Mouse (Mus musculus) heart, embryonic 15.5 days (tissue): ENCODE data around the gene Fcgr4. TPM values are rescaled to one million over a fixed set of nuclear protein-coding genes. Genes with fewer than 3 reads are reported as not detected.
"Not testable (repeated sequence)": the region's sequence is repeated elsewhere in the genome, so short reads cannot be mapped to it uniquely, and the experiment has no call there.

Experiments used
- ATAC-seq: fragments of 200-750 bp; cut with Nextera tagmentation; replicated peaks from 2 replicates; pipeline ENCODE4 v1.8.0; 2017; ENCODE audit warnings: low read depth, moderate TSS enrichment; ENCODE audit not compliant: insufficient number of reproducible peaks, insufficient read depth, low FRiP score
- H3K27ac ChIP-seq: fragments of 300-500 bp; sonication (generic); 2 replicates; pipeline ENCODE4 v1.5.1; 2015; ENCODE audit warnings: mild to moderate bottlenecking, inconsistent platforms
- H3K27me3 ChIP-seq: fragments of 300-500 bp; sonication (generic); 2 replicates; pipeline ENCODE4 v1.6.1; 2015; ENCODE audit warnings: inconsistent platforms
- H3K36me3 ChIP-seq: fragments of 300-500 bp; sonication (generic); 2 replicates; pipeline ENCODE4 v1.6.1; 2015; ENCODE audit warnings: mild to moderate bottlenecking, inconsistent platforms
- H3K4me1 ChIP-seq: fragments of 300-500 bp; sonication (generic); replicated peaks from 2 replicates; pipeline ENCODE4 v1.6.1; 2015; ENCODE audit warnings: inconsistent platforms
- H3K4me2 ChIP-seq: fragments of 300-500 bp; sonication (generic); 2 replicates; pipeline ENCODE4 v1.6.1; 2015; ENCODE audit warnings: inconsistent platforms, mild to moderate bottlenecking, moderate library complexity
- H3K4me3 ChIP-seq: fragments of 300-500 bp; sonication (generic); 2 replicates; pipeline ENCODE4 v1.5.1; 2015; ENCODE audit warnings: mild to moderate bottlenecking, inconsistent platforms
- H3K9ac ChIP-seq: fragments of 300-500 bp; sonication (generic); 2 replicates; pipeline ENCODE4 v1.6.1; 2015; ENCODE audit warnings: mild to moderate bottlenecking, inconsistent platforms
- H3K9me3 ChIP-seq: fragments of 300-500 bp; sonication (generic); replicated peaks from 2 replicates; pipeline ENCODE4 v1.6.1; 2016; ENCODE audit warnings: inconsistent platforms
- WGBS: fragments of 180-500 bp; shearing (Covaris S2); methylation state at CpG from one replicate; pipeline ENCODE4 v1.1.7; 2015; ENCODE audit warnings: mixed read lengths; 5-methylcytosine and 5-hydroxymethylcytosine counted together
- microRNA-seq: library from miRNA; unstranded; fragments of <30 nt; microRNA quantifications from one replicate; pipeline ENCODE4, GENCODE M21; 2016
- polyA plus RNA-seq: library from polyadenylated mRNA; unstranded; fragments of >200 nt; fragmentation: Nextera tagmentation; extraction: Ambion mirVana; gene quantifications from 2 replicates; pipeline ENCODE4 v1.2.1, GENCODE M21; 2015

The Fcgr4 gene
- polyA plus RNA-seq, 1 experiment from 2014 or later: 1.1 TPM

GRCm38 (mm10) chr1:171070879-171071278 lies 52.2 kb downstream of the Fcgr4 start:
- ATAC-seq, H3K4me1 ChIP-seq, H3K36me3 ChIP-seq, H3K9ac ChIP-seq, H3K9me3 ChIP-seq, H3K27ac ChIP-seq, H3K4me3 ChIP-seq: not testable (repeated sequence)
- Histone ChIP-seq H3K27me3 (peaks cover 35% of the 10 kb centered on the region), H3K4me2 (peak overlapping the region; percentile 32; the same call in 1 of the 2 replicates)
- WGBS: 28% methylated on average over 16 of the region's 16 CpGs

GRCm38 (mm10) chr1:171071726-171072125 lies 53.0 kb downstream of the Fcgr4 start:
- not testable (repeated sequence) for H3K4me1 ChIP-seq, H3K4me3 ChIP-seq, H3K4me2 ChIP-seq, H3K36me3 ChIP-seq, H3K27ac ChIP-seq, H3K9me3 ChIP-seq, H3K9ac ChIP-seq
- no CpG with 5 or more reads among the region's 35 CpGs for WGBS
- peaks cover 29% of the 10 kb centered on the region for H3K27me3 ChIP-seq
- peak; percentile 29 for ATAC-seq

- ATAC-seq: peak; percentile 34
- H3K36me3 ChIP-seq, H3K4me3 ChIP-seq, H3K27ac ChIP-seq, H3K9me3 ChIP-seq, H3K4me2 ChIP-seq, H3K9ac ChIP-seq, H3K4me1 ChIP-seq: not testable (repeated sequence)
- no CpG with 5 or more reads among the region's 45 CpGs for WGBS
- peaks cover 32% of the 10 kb centered on the region for H3K27me3 ChIP-seq
Observed at GRCm38 (mm10) chr1:171072217-171072616, 53.5 kb downstream of the Fcgr4 start.

GRCm38 (mm10) chr1:171074283-171074682 lies 55.6 kb downstream of the Fcgr4 start:
- not testable (repeated sequence) for H3K9me3 ChIP-seq, H3K4me2 ChIP-seq, H3K27ac ChIP-seq, H3K4me3 ChIP-seq, H3K9ac ChIP-seq, H3K36me3 ChIP-seq, H3K4me1 ChIP-seq
- peaks cover 39% of the 10 kb centered on the region for H3K27me3 ChIP-seq
- peak; percentile 6; the same call in 1 of the 2 replicates for ATAC-seq
- 11% methylated on average over 7 of the region's 10 CpGs for WGBS

- not testable (repeated sequence) for H3K9me3 ChIP-seq, H3K4me3 ChIP-seq, ATAC-seq, H3K4me2 ChIP-seq, H3K27ac ChIP-seq, H3K9ac ChIP-seq, H3K4me1 ChIP-seq, H3K36me3 ChIP-seq
- peaks cover 28% of the 10 kb centered on the region for H3K27me3 ChIP-seq
- 76% methylated on average over 4 of the region's 5 CpGs for WGBS
Observed at GRCm38 (mm10) chr1:171076176-171076575, 57.5 kb downstream of the Fcgr4 start.

- 41% methylated on average over 5 of the region's 5 CpGs for WGBS
- H3K4me3 ChIP-seq, H3K9me3 ChIP-seq, H3K36me3 ChIP-seq, H3K4me1 ChIP-seq, H3K27ac ChIP-seq, ATAC-seq, H3K9ac ChIP-seq: not testable (repeated sequence)
- Histone ChIP-seq H3K27me3 (peaks cover 35% of the 10 kb centered on the region), H3K4me2 (peak overlapping the region; percentile 51)
Observed at GRCm38 (mm10) chr1:171077192-171077591, 58.5 kb downstream of the Fcgr4 start.

GRCm38 (mm10) chr1:171077955-171078354 lies 59.2 kb downstream of the Fcgr4 start:
- H3K4me1 ChIP-seq, H3K9ac ChIP-seq, H3K27ac ChIP-seq, H3K36me3 ChIP-seq, H3K9me3 ChIP-seq: not testable (repeated sequence)
- Histone ChIP-seq H3K27me3 (peaks cover 35% of the 10 kb centered on the region), H3K4me3 (peak overlapping the region; percentile 34), H3K4me2 (peak overlapping the region; percentile 51)
- peak; percentile 8; the same call in 1 of the 2 replicates for ATAC-seq
- WGBS: 6% methylated on average over 19 of the region's 27 CpGs

- H3K4me2 ChIP-seq: peak overlapping the region; percentile 51
- H3K27ac ChIP-seq, H3K36me3 ChIP-seq, H3K9me3 ChIP-seq, H3K9ac ChIP-seq, ATAC-seq, H3K4me1 ChIP-seq: not testable (repeated sequence)
- H3K27me3 ChIP-seq: peaks cover 35% of the 10 kb centered on the region
- 20% methylated on average over 12 of the region's 12 CpGs for WGBS
- peak overlapping the region; percentile 34 for H3K4me3 ChIP-seq
Observed at GRCm38 (mm10) chr1:171078419-171078818, 59.7 kb downstream of the Fcgr4 start.

GRCm38 (mm10) chr1:171079345-171079744 lies 60.6 kb downstream of the Fcgr4 start:
- WGBS: 0% methylated on average over 1 of the region's 35 CpGs
- peaks cover 27% of the 10 kb centered on the region for H3K27me3 ChIP-seq
- peak; percentile 28 for ATAC-seq
- H3K9me3 ChIP-seq, H3K36me3 ChIP-seq, H3K4me3 ChIP-seq, H3K4me1 ChIP-seq, H3K9ac ChIP-seq, H3K27ac ChIP-seq: not testable (repeated sequence)
- H3K4me2 ChIP-seq: peak overlapping the region; percentile 33; the same call in 1 of the 2 replicates

Small RNA genes lying within 50 kb of the gene (microRNA-seq; reads per million reads assigned to microRNA genes)
- gene Gm27552: not detected
- 5.9 reads per million, percentile 20 among the genes with 10 or more reads in this experiment for gene Mir6546

Other genes with a start within 250 kb of the Fcgr4 start
- gene Atf6, start 151.1 kb upstream of the Fcgr4 start, polyA plus RNA-seq: 9.8 and 10.2 TPM in 2 replicates
- 0.62 and 0.84 TPM in 2 replicates for gene Gm26620, start 133.9 kb upstream of the Fcgr4 start, polyA plus RNA-seq
- 23.0 TPM in 2 replicates for gene Dusp12, start 133.4 kb upstream of the Fcgr4 start, polyA plus RNA-seq
- gene Fcrlb, start 106.0 kb upstream of the Fcgr4 start, polyA plus RNA-seq: 0.14 TPM in 1 of 2 replicates, not detected in the other
- 0.09 and 0.22 TPM in 2 replicates for gene Fcrla, start 91.3 kb upstream of the Fcgr4 start, polyA plus RNA-seq
- 1.2 and 2.9 TPM in 2 replicates for gene Fcgr2b, start 42.4 kb upstream of the Fcgr4 start, polyA plus RNA-seq
- gene Fcgr3, start 46.0 kb downstream of the Fcgr4 start, polyA plus RNA-seq: 10.4 and 11.9 TPM in 2 replicates
- 2.7 and 3.5 TPM in 2 replicates for gene Cfap126, start 95.0 kb downstream of the Fcgr4 start, polyA plus RNA-seq
- gene Sdhc, start 131.7 kb downstream of the Fcgr4 start, polyA plus RNA-seq: 525 and 563 TPM in 2 replicates
- 0.63 and 1.7 TPM in 2 replicates for gene Mpz, start 131.8 kb downstream of the Fcgr4 start, polyA plus RNA-seq
- 43.0 and 46.4 TPM in 2 replicates for gene Pcp4l1, start 177.3 kb downstream of the Fcgr4 start, polyA plus RNA-seq
- gene Nr1i3, start 195.1 kb downstream of the Fcgr4 start, polyA plus RNA-seq: 0.33 and 0.35 TPM in 2 replicates
- 55.6 and 57.9 TPM in 2 replicates for gene Tomm40l, start 203.6 kb downstream of the Fcgr4 start, polyA plus RNA-seq
- gene Apoa2, start 206.1 kb downstream of the Fcgr4 start, polyA plus RNA-seq: 9.2 and 43.9 TPM in 2 replicates
- gene Fcer1g, start 215.4 kb downstream of the Fcgr4 start, polyA plus RNA-seq: 28.0 and 44.6 TPM in 2 replicates
- gene Adamts4, start 231.5 kb downstream of the Fcgr4 start, polyA plus RNA-seq: 5.2 and 6.0 TPM in 2 replicates
- gene Ndufs2, start 232.5 kb downstream of the Fcgr4 start, polyA plus RNA-seq: 514 and 535 TPM in 2 replicates